Mouse (Mus musculus): ENCODE measurements around the gene Tspo2.

- TF ChIP-seq POLR2A (IDR thresholded peaks at IDR 0.05; ENCODE audit: borderline replicate concordance, low read depth, low read length), result no peak
- no peak for TF ChIP-seq CTCF (IDR thresholded peaks at IDR 0.05; ENCODE audit: low read depth, low read length)
These were observed 7.7 kb downstream of the Tspo2 start for GRCm38 (mm10) chr17:48443542-48444145.

Data from bone marrow macrophage, adult 2 months (primary cell).